In genomic region chr2:50151879-50152278, GRCm38 (mm10) we compare ENCODE assay signal across 21 mouse cellular contexts.
A peak's percentile ranks its signal among the peaks of the same experiment; 100 is the strongest.
DNase-seq lines count a peak whose midpoint lies in the region; ATAC-seq and TF ChIP-seq lines count a peak whose summit lies in the region.
"Had no signal": no experiment of that assay in that cellular context is flagged by ENCODE, and none has a peak within 500 bp of the region (broad histone marks: within the 10 kb centered on the region; RNA-seq: fewer than 3 reads in every experiment).

No protein-coding gene starts in this region.

- H3K4me3 ChIP-seq in heart, adult 2 months, result no peak overlapping the region
- no peak overlapping the region for H3K4me3 ChIP-seq in limb, embryonic 11.5 days (ENCODE audit: low read depth, low read length)
- no peak overlapping the region for H3K4me3 ChIP-seq in limb, embryonic 10.5 days
- no peak overlapping the region for H3K4me3 ChIP-seq in C2C12 (ENCODE audit: insufficient read depth, poor library complexity, severe bottlenecking)
- H3K4me3 ChIP-seq in myocyte, result no peak overlapping the region
- H3K4me3 ChIP-seq in intestine, embryonic 15.5 days (replicated peaks), result no peak overlapping the region

- no peaks in the 10 kb centered on the region for H3K27me3 ChIP-seq in heart, adult 2 months (ENCODE audit: control insufficient read depth, insufficient read depth, low read length)
- no peaks in the 10 kb centered on the region for H3K27me3 ChIP-seq in limb, embryonic 11.5 days (ENCODE audit: control insufficient read depth, insufficient read depth, low read length)
- no peaks in the 10 kb centered on the region for H3K27me3 ChIP-seq in limb, embryonic 10.5 days (ENCODE audit: low read depth, poor library complexity, severe bottlenecking)
- no peaks in the 10 kb centered on the region for H3K27me3 ChIP-seq in C2C12 (ENCODE audit: control insufficient read depth, insufficient read depth, insufficient read length)
- no peaks in the 10 kb centered on the region for H3K27me3 ChIP-seq in myocyte (ENCODE audit: control insufficient read depth, insufficient read depth, insufficient read length)
- no peaks in the 10 kb centered on the region for H3K27me3 ChIP-seq in intestine, embryonic 15.5 days (replicated peaks)
- H3K27me3 ChIP-seq: CH12.LX, Patski had no signal

- H3K79me2 ChIP-seq in heart, adult 2 months (replicated peaks; ENCODE audit: control insufficient read depth, insufficient read depth, low read length), result no peaks in the 10 kb centered on the region
- no peaks in the 10 kb centered on the region for H3K79me2 ChIP-seq in C2C12 (ENCODE audit: control insufficient read depth, insufficient read depth)
- no peaks in the 10 kb centered on the region for H3K79me2 ChIP-seq in myocyte (ENCODE audit: control insufficient read depth, insufficient read depth)

- H3K79me3 ChIP-seq in C2C12 (ENCODE audit: low read depth), result no peaks in the 10 kb centered on the region

- peak; percentile 70 for DNase-seq in heart, adult 11 months
- DNase-seq in heart, adult 2 months, result no peak
- peak; percentile 14 for DNase-seq in limb, embryonic 11.5 days (ENCODE audit: low spot score)
- DNase-seq in limb, embryonic 10.5 days (ENCODE audit: low spot score), result no peak
- no peak for DNase-seq in embryo, embryonic 10 days (ENCODE audit: low spot score)
- DNase-seq: adrenal gland, adult 2 months; adrenal gland, adult 8-10 months; adrenal gland, postnatal 10 days; adrenal gland, postnatal 14 days; adrenal gland, postnatal 25 days; adrenal gland, postnatal 36 days; B cell, adult 2 months; cerebellum, adult 11 months had no signal

- intact Hi-C loops in heart, adult 2 months (cut with DNase I), result no loop called here

- no peaks in the 10 kb centered on the region for H3K9me3 ChIP-seq in limb, embryonic 11.5 days (ENCODE audit: control insufficient read depth, low read length)
- H3K9me3 ChIP-seq in limb, embryonic 10.5 days (replicated peaks), result no peaks in the 10 kb centered on the region
- H3K9me3 ChIP-seq in intestine, embryonic 15.5 days, result no peaks in the 10 kb centered on the region

- no peak for TF ChIP-seq CTCF in heart, adult 2 months (IDR thresholded peaks at IDR 0.05)
- TF ChIP-seq CTCF in C2C12 (IDR thresholded peaks at IDR 0.05; ENCODE audit: control insufficient read depth, insufficient read depth, insufficient read length), result no peak

- TF ChIP-seq POLR2A in heart, adult 2 months (IDR thresholded peaks at IDR 0.05; ENCODE audit: insufficient read depth, low read depth, low read length), result no peak
- no peak for TF ChIP-seq POLR2A in myocyte (IDR thresholded peaks at IDR 0.05; ENCODE audit: insufficient read length, low read depth)

- H3K4me1 ChIP-seq in heart, adult 2 months (ENCODE audit: control insufficient read depth, insufficient read depth, low read length), result no peaks in the 10 kb centered on the region
- H3K4me1 ChIP-seq in limb, embryonic 11.5 days (ENCODE audit: control insufficient read depth, insufficient read depth, low read length), result peaks cover 2% of the 10 kb centered on the region; the same call in 1 of the 2 replicates
- peaks cover 15% of the 10 kb centered on the region; the same call in 1 of the 2 replicates for H3K4me1 ChIP-seq in limb, embryonic 10.5 days
- no peaks in the 10 kb centered on the region; the same call in 1 of the 2 replicates for H3K4me1 ChIP-seq in intestine, embryonic 15.5 days (replicated peaks)

- no peak overlapping the region for H3K9ac ChIP-seq in heart, adult 2 months (ENCODE audit: low read depth, low read length)
- no peak overlapping the region for H3K9ac ChIP-seq in limb, embryonic 11.5 days (ENCODE audit: low read length)
- H3K9ac ChIP-seq in intestine, embryonic 15.5 days, result no peak overlapping the region

- no peaks in the 10 kb centered on the region for H3K36me3 ChIP-seq in heart, adult 2 months (ENCODE audit: control insufficient read depth, insufficient read depth, low read length)
- no peaks in the 10 kb centered on the region for H3K36me3 ChIP-seq in limb, embryonic 11.5 days (ENCODE audit: control insufficient read depth, insufficient read depth, low read length)
- no peaks in the 10 kb centered on the region for H3K36me3 ChIP-seq in limb, embryonic 10.5 days
- H3K36me3 ChIP-seq in C2C12 (ENCODE audit: control insufficient read depth, insufficient read depth) (no peaks in the 10 kb centered on the region), myocyte (ENCODE audit: control insufficient read depth, insufficient read depth) (no peaks in the 10 kb centered on the region)
- H3K36me3 ChIP-seq in intestine, embryonic 15.5 days, result no peaks in the 10 kb centered on the region
- H3K36me3 ChIP-seq: G1E had no signal

- H3K27ac ChIP-seq in heart, adult 2 months, result no peak overlapping the region
- H3K27ac ChIP-seq in limb, embryonic 11.5 days (replicated peaks; ENCODE audit: low read depth, low read length), result no peak overlapping the region
- H3K27ac ChIP-seq in limb, embryonic 10.5 days, result no peak overlapping the region
- H3K27ac ChIP-seq in intestine, embryonic 15.5 days, result no peak overlapping the region

- ATAC-seq in limb, embryonic 11.5 days (ENCODE audit: insufficient number of reproducible peaks, low FRiP score, low TSS enrichment, low read depth), result no peak
- ATAC-seq in intestine, embryonic 15.5 days, result no peak
- ATAC-seq: activated CD4-positive, CD25-positive, alpha-beta regulatory T cell, adult 4 months; CD4-positive, CD25-positive, alpha-beta regulatory T cell, adult 4 months; Patski had no signal

- no peak overlapping the region for H3ac ChIP-seq in C2C12 (ENCODE audit: control insufficient read depth, insufficient read length, low read depth)
- no peak overlapping the region for H3ac ChIP-seq in myocyte (ENCODE audit: control insufficient read depth, insufficient read length)

- no peak for TF ChIP-seq EP300 in heart, adult 2 months (IDR thresholded peaks at IDR 0.05; ENCODE audit: insufficient read depth, low read depth, low read length)

- 78% methylated on average over 3 of the region's 3 CpGs for WGBS in heart, adult 2 months
- 91% methylated on average over 3 of the region's 3 CpGs for WGBS in limb, embryonic 11.5 days
- WGBS in limb, embryonic 10.5 days, result 95% methylated on average over 3 of the region's 3 CpGs
- 91% methylated on average over 3 of the region's 3 CpGs for WGBS in intestine, embryonic 15.5 days

- H3K4me2 ChIP-seq in limb, embryonic 11.5 days (ENCODE audit: low read depth, severe bottlenecking), result no peak overlapping the region
- H3K4me2 ChIP-seq in myocyte (ENCODE audit: low read depth), result no peak overlapping the region
- no peak overlapping the region for H3K4me2 ChIP-seq in intestine, embryonic 15.5 days (replicated peaks)

TF ChIP-seq in C2C12, 6 proteins besides CTCF, POLR2A, EP300 and RAD21:
- TF ChIP-seq MAX (IDR thresholded peaks at IDR 0.05) (no peak), CEBPB (IDR thresholded peaks at IDR 0.05; ENCODE audit: low read depth) (peak; percentile 78), USF1 (IDR thresholded peaks at IDR 0.05; ENCODE audit: low read depth) (no peak), MYOD1 (IDR thresholded peaks at IDR 0.05; ENCODE audit: control insufficient read depth, insufficient read length, low read depth) (no peak)

TF ChIP-seq in myocyte, 11 proteins besides CTCF, POLR2A, EP300 and RAD21:
- TF ChIP-seq USF1 (IDR thresholded peaks at IDR 0.05; ENCODE audit: low read depth), result no peak
- TF ChIP-seq TCF3 (IDR thresholded peaks at IDR 0.05; ENCODE audit: insufficient read length, low read depth), result no peak
- TF ChIP-seq MYOD1 (IDR thresholded peaks at IDR 0.05; ENCODE audit: control insufficient read depth in 1 of 3, insufficient read length in 2 of 3, low read depth in 2 of 3), result no peak
- TF ChIP-seq E2F4 (IDR thresholded peaks at IDR 0.05; ENCODE audit: insufficient read depth), result no peak
- TF ChIP-seq POLR2AphosphoS2 (IDR thresholded peaks at IDR 0.05; ENCODE audit: insufficient read length, low read depth), result no peak
- peak; percentile 86 for TF ChIP-seq CEBPB (IDR thresholded peaks at IDR 0.05; ENCODE audit: insufficient read depth, poor library complexity, severe bottlenecking)
- no peak for TF ChIP-seq MYOG (IDR thresholded peaks at IDR 0.05; ENCODE audit: control insufficient read depth in 1 of 3, insufficient read depth in 1 of 3, insufficient read length in 2 of 3, low read depth in 2 of 3)
- no peak for TF ChIP-seq MAX (IDR thresholded peaks at IDR 0.05; ENCODE audit: low read depth)
- TF ChIP-seq REST (IDR thresholded peaks at IDR 0.05; ENCODE audit: insufficient read depth, insufficient read length), result no peak

Comparison
In these comparisons a context has a peak if more than half of its experiments do, and no peak if none do; other contexts are left out.
1. DNase-seq: peak in heart, adult 11 months (single experiment) and limb, embryonic 11.5 days (single experiment); none in heart, adult 2 months (0 of 2), limb, embryonic 10.5 days (single experiment) and embryo, embryonic 10 days (single experiment).